Mouse (Mus musculus): ENCODE results near the gene Pptc7. TPM values are rescaled to one million over a fixed set of nuclear protein-coding genes. Genes with fewer than 3 reads are reported as not detected.
A peak's percentile ranks its signal among the peaks of the same experiment; 100 is the strongest.

Gene Pptc7
- polyA plus RNA-seq, 1 experiment = 48.4 TPM

- H3K4me1 ChIP-seq (ENCODE audit: control insufficient read depth, insufficient read depth, low read length) = peaks cover 11% of the 10 kb centered on the region
- TF ChIP-seq POLR2A (IDR thresholded peaks at IDR 0.05; ENCODE audit: borderline replicate concordance, insufficient read depth, low read length) (0 out of 2 replicates have a peak, but pooled peaks have one; percentile 8), CTCF (IDR thresholded peaks at IDR 0.05; ENCODE audit: borderline replicate concordance, insufficient read depth, low read depth, low read length) (no peak; the same call in 1 of the 2 replicates)
- peak overlapping the region; percentile 39 for H3K27ac ChIP-seq (ENCODE audit: insufficient read depth, low read length)
- under 1% methylated on average over 34 of the region's 34 CpGs for WGBS
- H3K4me3 ChIP-seq (replicated peaks; ENCODE audit: insufficient read depth, low read depth, low read length) = peak overlapping the region; percentile 78
- no peaks in the 10 kb centered on the region for H3K27me3 ChIP-seq (ENCODE audit: control insufficient read depth, insufficient read depth, low read length)
- DNase-seq = peak; percentile 77
These were observed 1.0 kb downstream of the Pptc7 start for GRCm38 (mm10) chr5:122285029-122285766.

- no peak for TF ChIP-seq CTCF (IDR thresholded peaks at IDR 0.05; ENCODE audit: borderline replicate concordance, insufficient read depth, low read depth, low read length)
- TF ChIP-seq POLR2A (IDR thresholded peaks at IDR 0.05; ENCODE audit: borderline replicate concordance, insufficient read depth, low read length) = no peak
- no peak for DNase-seq
- WGBS = 35% methylated on average over 7 of the region's 7 CpGs
- Histone ChIP-seq H3K27me3 (ENCODE audit: control insufficient read depth, insufficient read depth, low read length) (no peaks in the 10 kb centered on the region), H3K4me3 (replicated peaks; ENCODE audit: insufficient read depth, low read depth, low read length) (peak overlapping the region; percentile 78), H3K27ac (ENCODE audit: insufficient read depth, low read length) (peak overlapping the region; percentile 39; the same call in 1 of the 2 replicates), H3K4me1 (ENCODE audit: control insufficient read depth, insufficient read depth, low read length) (peaks cover 11% of the 10 kb centered on the region)
These were observed 1.6 kb downstream of the Pptc7 start for GRCm38 (mm10) chr5:122285767-122286150.

GRCm38 (mm10) chr5:122286191-122286590 lies 2.0 kb downstream of the Pptc7 start:
- 62% methylated on average over 10 of the region's 10 CpGs for WGBS
- no peaks in the 10 kb centered on the region for H3K27me3 ChIP-seq (ENCODE audit: control insufficient read depth, insufficient read depth, low read length)
- peak overlapping the region; percentile 28 for H3K4me3 ChIP-seq (replicated peaks; ENCODE audit: insufficient read depth, low read depth, low read length)

GRCm38 (mm10) chr5:122287026-122287425 lies 2.9 kb downstream of the Pptc7 start:
- H3K4me1 ChIP-seq (ENCODE audit: control insufficient read depth, insufficient read depth, low read length) = peaks cover 18% of the 10 kb centered on the region
- TF ChIP-seq POLR2A (IDR thresholded peaks at IDR 0.05; ENCODE audit: borderline replicate concordance, insufficient read depth, low read length) = no peak
- no peak for TF ChIP-seq CTCF (IDR thresholded peaks at IDR 0.05; ENCODE audit: borderline replicate concordance, insufficient read depth, low read depth, low read length)
- DNase-seq = no peak
- H3K4me3 ChIP-seq (replicated peaks; ENCODE audit: insufficient read depth, low read depth, low read length) = no peak overlapping the region
- H3K27ac ChIP-seq (ENCODE audit: insufficient read depth, low read length) = no peak overlapping the region
- WGBS = 63% methylated on average over 4 of the region's 4 CpGs
- no peaks in the 10 kb centered on the region for H3K27me3 ChIP-seq (ENCODE audit: control insufficient read depth, insufficient read depth, low read length)

More at GRCm38 (mm10) chr5:122286191-122286590, 2.0 kb downstream of the Pptc7 start:
- no peak for TF ChIP-seq POLR2A (IDR thresholded peaks at IDR 0.05; ENCODE audit: borderline replicate concordance, insufficient read depth, low read length)
- TF ChIP-seq CTCF (IDR thresholded peaks at IDR 0.05; ENCODE audit: borderline replicate concordance, insufficient read depth, low read depth, low read length) = no peak
- H3K27ac ChIP-seq (ENCODE audit: insufficient read depth, low read length) = no peak overlapping the region; the same call in 1 of the 2 replicates
- peaks cover 14% of the 10 kb centered on the region for H3K4me1 ChIP-seq (ENCODE audit: control insufficient read depth, insufficient read depth, low read length)
- DNase-seq = no peak

GRCm38 (mm10) chr5:122288147-122288811 lies 4.1 kb downstream of the Pptc7 start:
- no peak overlapping the region for H3K27ac ChIP-seq (ENCODE audit: insufficient read depth, low read length)
- TF ChIP-seq CTCF (IDR thresholded peaks at IDR 0.05; ENCODE audit: borderline replicate concordance, insufficient read depth, low read depth, low read length) = no peak
- no peak for TF ChIP-seq POLR2A (IDR thresholded peaks at IDR 0.05; ENCODE audit: borderline replicate concordance, insufficient read depth, low read length)
- peaks cover 18% of the 10 kb centered on the region for H3K4me1 ChIP-seq (ENCODE audit: control insufficient read depth, insufficient read depth, low read length)
- no peak for DNase-seq
- no peak overlapping the region for H3K4me3 ChIP-seq (replicated peaks; ENCODE audit: insufficient read depth, low read depth, low read length)
- WGBS = 29% methylated on average over 4 of the region's 4 CpGs
- H3K27me3 ChIP-seq (ENCODE audit: control insufficient read depth, insufficient read depth, low read length) = no peaks in the 10 kb centered on the region

- 35% methylated on average over 6 of the region's 6 CpGs for WGBS
- Histone ChIP-seq H3K27ac (ENCODE audit: insufficient read depth, low read length) (no peak overlapping the region), H3K4me3 (replicated peaks; ENCODE audit: insufficient read depth, low read depth, low read length) (no peak overlapping the region), H3K27me3 (ENCODE audit: control insufficient read depth, insufficient read depth, low read length) (no peaks in the 10 kb centered on the region), H3K4me1 (ENCODE audit: control insufficient read depth, insufficient read depth, low read length) (peaks cover 32% of the 10 kb centered on the region)
- TF ChIP-seq POLR2A (IDR thresholded peaks at IDR 0.05; ENCODE audit: borderline replicate concordance, insufficient read depth, low read length) (no peak), CTCF (IDR thresholded peaks at IDR 0.05; ENCODE audit: borderline replicate concordance, insufficient read depth, low read depth, low read length) (no peak)
- no peak for DNase-seq
These were observed 7.0 kb downstream of the Pptc7 start for GRCm38 (mm10) chr5:122291149-122291548.

GRCm38 (mm10) chr5:122291553-122292339 lies 7.6 kb downstream of the Pptc7 start:
- DNase-seq = no peak
- no peak overlapping the region for H3K4me3 ChIP-seq (replicated peaks; ENCODE audit: insufficient read depth, low read depth, low read length)
- peaks cover 32% of the 10 kb centered on the region for H3K4me1 ChIP-seq (ENCODE audit: control insufficient read depth, insufficient read depth, low read length)
- no peak overlapping the region for H3K27ac ChIP-seq (ENCODE audit: insufficient read depth, low read length)
- TF ChIP-seq POLR2A (IDR thresholded peaks at IDR 0.05; ENCODE audit: borderline replicate concordance, insufficient read depth, low read length) (no peak), CTCF (IDR thresholded peaks at IDR 0.05; ENCODE audit: borderline replicate concordance, insufficient read depth, low read depth, low read length) (no peak)
- WGBS = 60% methylated on average over 17 of the region's 17 CpGs
- H3K27me3 ChIP-seq (ENCODE audit: control insufficient read depth, insufficient read depth, low read length) = no peaks in the 10 kb centered on the region
